Mouse (Mus musculus) ovary, postnatal 10 days (tissue): ENCODE measurements around the gene Rnf182.

ENCODE experiments used
- DNase-seq: peaks from one replicate; pipeline ENCODE4 v3.0.0; 2022; ENCODE audit warnings: low spot score

Gene Rnf182

DNA sequence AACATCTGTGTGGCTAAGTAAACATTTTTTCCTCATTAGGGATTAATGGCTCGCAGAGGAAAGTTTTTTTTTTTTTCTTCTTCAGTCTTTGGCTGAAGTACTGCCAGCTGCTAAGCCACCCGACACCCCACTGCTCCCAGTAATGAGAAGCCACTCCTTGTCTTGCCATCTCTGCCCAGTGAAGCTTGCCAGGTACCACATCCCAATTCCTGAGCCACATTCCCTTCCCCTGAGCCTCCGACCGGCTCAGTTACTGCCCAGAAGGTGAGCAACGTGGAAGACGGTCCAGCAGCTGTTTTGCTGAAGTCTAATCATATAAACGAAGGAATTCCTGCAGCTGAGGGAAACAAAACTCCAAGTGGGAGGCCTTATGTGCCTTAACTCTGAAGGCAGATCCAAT lies 88.0 kb downstream of the Rnf182 start:
- no peak for DNase-seq

DNA sequence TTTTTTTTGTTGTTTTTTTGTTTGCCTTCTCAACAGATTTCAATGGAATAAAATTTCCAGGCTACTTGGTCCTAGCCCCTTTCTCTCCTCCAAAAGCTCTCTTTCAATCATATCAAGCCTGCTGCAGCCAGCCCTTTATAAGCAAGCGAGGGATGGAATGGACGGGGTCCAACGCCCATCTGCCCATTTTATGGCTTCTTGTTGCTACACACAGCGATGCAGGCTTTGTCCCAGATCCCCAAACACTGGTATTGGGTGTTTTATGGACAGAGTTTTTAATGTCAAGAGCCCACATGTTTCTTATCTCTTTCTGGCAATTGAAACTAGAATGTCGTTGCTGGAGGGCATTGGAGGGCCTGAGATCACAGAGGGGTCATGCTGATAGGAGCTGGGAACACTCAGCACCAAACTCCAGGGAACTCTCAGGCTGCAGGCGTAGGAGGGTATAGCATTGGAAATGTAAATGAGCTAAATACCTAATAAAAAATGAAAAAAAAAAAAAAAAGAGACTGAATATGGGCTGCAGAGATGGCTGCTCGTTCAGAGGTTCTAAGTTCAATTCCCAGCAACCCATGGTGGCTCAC lies 89.1 kb downstream of the Rnf182 start:
- DNase-seq, result no peak

DNA sequence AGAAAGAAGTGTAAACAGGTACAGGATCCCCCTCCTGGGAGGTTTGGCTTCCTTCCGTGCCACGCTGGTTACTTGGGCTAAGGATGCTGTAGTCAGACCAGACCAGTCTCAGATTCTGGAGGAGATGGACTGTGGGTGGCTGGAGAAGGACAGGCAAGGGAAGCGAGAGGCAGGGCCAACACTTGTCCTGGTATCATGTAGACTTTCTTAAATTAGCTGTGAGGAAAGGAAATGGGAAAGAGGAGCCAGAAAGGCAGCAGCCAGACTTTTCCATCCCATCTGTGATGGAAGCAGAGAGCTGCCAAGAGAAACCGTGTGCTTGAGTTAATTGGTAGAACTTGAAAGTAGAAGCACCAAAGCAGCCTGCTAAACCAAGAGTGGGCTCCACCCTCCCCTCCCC lies 90.9 kb downstream of the Rnf182 start:
- DNase-seq, result no peak

DNA sequence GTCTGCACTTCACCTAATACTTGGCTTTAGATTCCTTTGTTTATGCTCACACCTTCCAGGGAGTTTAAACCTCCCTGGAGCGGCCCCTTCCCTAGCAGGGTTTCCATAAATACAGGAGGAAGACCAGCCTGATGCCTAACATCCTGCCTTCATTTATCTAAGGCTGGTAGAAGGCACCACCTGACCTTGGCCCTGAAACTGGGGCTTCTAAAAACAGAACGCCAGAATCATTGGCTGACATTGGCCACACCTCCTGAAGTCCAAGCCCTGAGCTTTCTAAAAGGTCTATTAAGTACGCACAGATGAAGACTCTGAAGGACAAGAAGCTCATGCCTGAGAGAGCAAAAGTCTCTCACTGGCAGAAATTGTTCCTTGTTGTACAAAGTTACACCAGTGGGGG lies 94.0 kb downstream of the Rnf182 start:
- DNase-seq, result no peak

DNA sequence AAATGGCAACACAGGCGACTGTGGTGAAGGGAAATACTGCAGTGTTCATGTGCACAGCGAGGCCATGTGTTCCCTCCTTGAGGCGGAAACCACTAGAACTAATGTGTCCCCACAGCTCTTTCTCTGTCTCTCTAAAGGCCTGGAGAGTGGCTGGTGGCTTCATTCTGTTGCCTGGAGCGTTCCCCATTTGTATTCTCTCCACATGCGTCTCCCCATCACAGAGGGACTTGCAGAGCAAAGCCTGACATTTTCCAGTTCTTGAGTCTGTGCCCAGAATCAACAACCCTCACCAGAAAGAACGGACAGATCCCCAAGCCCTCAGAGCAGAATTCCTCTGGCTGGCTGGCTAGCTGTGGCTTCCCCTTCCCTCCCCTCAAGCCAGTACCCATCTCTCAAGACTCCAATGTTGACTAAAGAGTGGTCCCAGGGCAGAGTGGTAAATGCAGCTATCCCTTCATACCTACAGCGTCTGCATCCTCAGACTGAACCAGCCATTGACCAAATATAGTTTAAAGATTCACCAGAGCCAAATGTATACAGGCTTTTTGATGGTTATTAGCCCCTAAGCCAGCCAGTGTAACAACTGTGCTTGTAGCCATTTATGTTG lies 96.3 kb downstream of the Rnf182 start:
- DNase-seq, result no peak

DNA sequence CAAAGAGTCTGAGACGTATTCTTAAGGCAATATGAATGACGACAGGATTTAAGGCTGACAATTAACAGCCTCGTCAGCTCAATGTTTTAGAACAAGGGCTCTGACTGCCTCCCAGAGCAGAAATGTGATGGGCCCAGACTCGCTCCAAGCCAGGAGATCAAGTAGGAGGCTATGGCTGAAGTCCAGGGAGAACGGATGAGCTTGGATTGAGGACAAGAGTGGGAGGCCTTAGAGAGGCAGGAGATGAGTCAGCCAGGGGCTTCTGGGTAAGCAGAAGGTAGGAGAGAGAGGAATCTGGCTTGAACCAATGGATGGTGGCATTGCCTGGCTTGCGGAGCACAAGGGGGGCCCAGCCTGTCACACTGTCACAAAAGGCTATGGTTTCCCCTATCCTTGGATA lies 99.2 kb downstream of the Rnf182 start:
- DNase-seq, result no peak

DNA sequence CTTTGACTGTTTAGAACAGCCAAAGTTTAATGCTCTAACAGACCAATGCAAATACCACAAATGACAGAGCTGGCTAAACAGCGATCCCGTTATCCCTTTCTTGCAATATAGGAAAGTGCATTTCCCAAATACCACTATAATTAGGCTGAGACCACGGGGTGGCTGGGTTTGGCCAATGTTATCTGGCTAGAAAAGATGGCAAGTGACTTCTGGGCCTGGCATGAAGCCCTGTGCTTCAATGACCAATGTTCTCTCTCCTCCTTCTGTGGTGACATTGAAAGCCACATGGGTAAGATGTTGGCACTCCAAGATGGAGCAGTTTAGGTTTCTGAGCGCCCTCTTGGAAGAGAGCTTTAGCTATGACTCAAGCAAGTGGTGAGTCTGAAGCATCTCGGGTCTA lies 100.0 kb downstream of the Rnf182 start:
- DNase-seq, result no peak

DNA sequence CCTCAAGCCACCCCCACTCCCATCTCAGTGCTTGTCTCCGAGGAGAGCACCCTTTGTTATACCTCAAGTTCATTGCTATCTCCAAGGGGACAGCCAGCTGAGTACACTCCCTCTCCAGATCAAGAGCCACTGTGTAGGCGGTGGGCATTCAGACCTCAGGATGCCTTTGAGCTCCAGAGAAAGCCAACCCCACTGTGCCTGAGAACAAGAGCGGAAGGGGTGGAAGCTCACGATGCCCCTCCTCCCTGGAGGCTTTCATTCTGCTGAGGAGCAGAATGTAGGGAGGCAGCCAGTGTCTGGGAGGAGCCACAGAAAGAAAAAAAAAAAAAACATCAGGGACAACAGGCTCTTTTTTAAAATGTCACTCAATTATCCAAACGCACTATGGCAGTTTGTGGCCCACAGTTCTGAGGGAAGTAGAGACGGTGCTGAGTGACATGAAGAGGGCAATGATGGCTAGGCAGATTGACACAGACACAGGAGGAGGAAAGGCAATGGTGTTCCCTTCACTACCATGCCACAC lies 101.1 kb downstream of the Rnf182 start:
- DNase-seq, result no peak

DNA sequence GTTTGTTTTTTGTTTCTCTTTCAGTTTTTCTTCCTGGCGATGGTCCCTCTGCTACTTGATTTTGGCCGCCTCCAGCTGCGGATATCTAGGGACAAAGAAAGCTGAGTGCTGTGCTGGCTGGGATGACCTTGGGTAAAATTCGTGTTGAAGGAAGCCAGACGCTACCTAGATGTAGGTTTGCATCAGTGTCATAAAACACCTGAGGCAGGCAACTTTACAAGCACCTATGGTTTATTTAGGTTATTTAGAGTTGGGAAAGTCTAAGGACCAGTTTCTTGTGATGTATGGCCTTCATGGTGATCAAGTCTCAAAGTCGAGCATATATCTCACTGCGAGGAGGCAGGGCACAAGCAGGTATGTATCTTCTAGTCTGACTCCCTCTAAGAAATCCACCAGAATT lies 102.7 kb downstream of the Rnf182 start:
- DNase-seq, result no peak

DNA sequence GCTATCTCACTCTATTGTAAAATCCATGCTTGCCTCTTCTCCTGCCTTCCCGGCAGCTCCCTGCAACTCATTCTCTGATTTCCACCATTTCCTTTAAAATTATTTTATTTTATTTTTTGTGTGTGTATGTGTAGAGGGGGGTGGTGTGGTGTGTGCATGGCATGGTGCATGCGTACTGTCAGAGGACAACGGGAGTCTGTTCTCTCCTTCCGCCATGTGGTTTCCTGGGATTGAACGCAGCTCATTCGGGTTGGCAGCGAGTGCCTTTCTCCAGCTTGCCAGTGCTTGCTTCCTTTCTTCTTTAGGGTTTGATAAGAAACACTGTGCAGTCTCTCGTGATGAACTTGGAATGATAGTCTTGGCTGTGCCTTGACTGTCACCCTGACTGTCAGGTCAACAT lies 105.0 kb downstream of the Rnf182 start:
- DNase-seq, result no peak
